Comparison of ENCODE assay signal across 8 mouse cellular contexts in the genomic region with DNA sequence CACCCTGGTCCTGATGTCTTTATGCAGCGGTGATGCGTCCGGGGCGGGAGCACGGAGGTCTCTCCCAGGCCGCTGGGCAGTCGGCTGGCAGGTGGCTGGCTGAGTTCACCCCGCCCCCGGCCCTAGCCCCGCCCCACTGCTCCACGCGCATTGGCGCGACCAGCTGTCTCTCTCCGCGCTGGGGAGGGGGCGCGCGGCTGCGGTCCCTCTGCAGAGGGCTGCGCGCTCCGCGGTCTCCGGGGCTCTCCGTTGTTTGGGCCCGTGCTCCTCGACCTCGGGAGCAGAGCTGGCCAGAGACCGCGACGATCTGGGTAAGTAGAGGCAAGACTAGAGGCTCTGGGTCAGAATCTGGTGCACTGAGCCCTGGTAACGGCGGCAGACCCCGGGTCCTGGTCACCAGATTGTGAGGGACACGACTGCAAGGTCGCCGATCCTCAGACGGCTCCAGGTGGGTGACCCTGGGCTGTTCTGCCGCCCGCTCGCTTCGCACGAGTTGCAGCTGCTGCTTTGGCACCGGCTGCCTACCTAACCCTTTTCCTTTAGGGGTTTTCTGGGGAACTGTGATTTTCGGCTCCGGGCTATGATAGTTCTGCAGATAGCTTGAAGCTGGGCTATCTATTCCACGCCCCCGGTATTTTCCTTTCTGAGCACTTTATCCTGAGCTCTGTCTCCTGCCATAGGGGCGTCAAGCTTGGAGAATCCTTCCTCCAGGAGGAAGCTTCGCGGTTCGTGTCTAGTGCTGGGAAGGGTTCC. TPM values are rescaled to one million over a fixed set of nuclear protein-coding genes. Genes with fewer than 3 reads are reported as not detected.
A peak's percentile ranks its signal among the peaks of the same experiment; 100 is the strongest.
DNase-seq lines count a peak whose midpoint lies in the region; ATAC-seq and TF ChIP-seq lines count a peak whose summit lies in the region.

Akap5 (plus strand) TSS at position 213 of the 753 bp plus-strand sequence.

- H3K27me3 ChIP-seq in embryonic facial prominence, embryonic 10.5 days (replicated peaks; ENCODE audit: low read depth, poor library complexity, severe bottlenecking), result peaks cover 17% of the 10 kb centered on the region
- H3K27me3 ChIP-seq in heart, embryonic 11.5 days (ENCODE audit: control insufficient read depth, insufficient read depth, low read length), result no peaks in the 10 kb centered on the region

- peak; percentile 78 for DNase-seq in A20 (ENCODE audit: low read depth, low spot score)
- DNase-seq in adrenal gland, adult (ENCODE audit: inconsistent age in 2 of 2, low spot score in 1 of 2), result peak; percentile 49 to 81
- DNase-seq in embryonic facial prominence, embryonic 10.5 days (ENCODE audit: low spot score), result peak; percentile 92
- DNase-seq in kidney, postnatal 4 days, result peak; percentile 81 to 85
- peak; percentile 59 for DNase-seq in lung, adult 2 months
- DNase-seq in ovary, adult 18-20 months (ENCODE audit: low spot score), result peak; percentile 25
- peak; percentile 38 to 56 for DNase-seq in thymus, postnatal 10 days (ENCODE audit: low spot score in 2 of 2)

- peak within 1 kb of the TSS; percentile 74 for H3K9ac ChIP-seq in heart, embryonic 11.5 days (ENCODE audit: low read depth, low read length)

- TF ChIP-seq CTCF in lung, adult 2 months (IDR thresholded peaks at IDR 0.05; ENCODE audit: insufficient read depth, low read length), result no peak

- H3K36me3 ChIP-seq in embryonic facial prominence, embryonic 10.5 days (replicated peaks), result peaks cover 26% of the 10 kb centered on the region
- peaks cover 14% of the 10 kb centered on the region; the same call in 1 of the 2 replicates for H3K36me3 ChIP-seq in heart, embryonic 11.5 days (ENCODE audit: control insufficient read depth, insufficient read depth, low read length)

- peak within 1 kb of the TSS; percentile 73 for H3K4me3 ChIP-seq in embryonic facial prominence, embryonic 10.5 days
- peak within 1 kb of the TSS; percentile 69 for H3K4me3 ChIP-seq in heart, embryonic 11.5 days (ENCODE audit: low read depth, low read length)
- H3K4me3 ChIP-seq in lung, adult 2 months (replicated peaks; ENCODE audit: extremely low read depth, low read depth, low read length), result peak within 1 kb of the TSS; percentile 61

- H3K4me1 ChIP-seq in embryonic facial prominence, embryonic 10.5 days, result peaks cover 12% of the 10 kb centered on the region
- H3K4me1 ChIP-seq in heart, embryonic 11.5 days (ENCODE audit: control insufficient read depth, insufficient read depth, low read length), result peaks cover 14% of the 10 kb centered on the region; the same call in 1 of the 2 replicates
- H3K4me1 ChIP-seq in lung, adult 2 months (ENCODE audit: control insufficient read depth, insufficient read depth, low read length), result no peaks in the 10 kb centered on the region

- ATAC-seq in heart, embryonic 11.5 days (replicated peaks; ENCODE audit: insufficient number of reproducible peaks, low FRiP score, low TSS enrichment), result peak; percentile 90

- H3K4me2 ChIP-seq in heart, embryonic 11.5 days, result peak within 1 kb of the TSS; percentile 80

- peak within 1 kb of the TSS; percentile 78 for H3K27ac ChIP-seq in embryonic facial prominence, embryonic 10.5 days (replicated peaks)
- no peak within 1 kb of the TSS for H3K27ac ChIP-seq in heart, embryonic 11.5 days (ENCODE audit: low read depth, low read length)

- WGBS in embryonic facial prominence, embryonic 10.5 days, result 2% methylated on average over 53 of the region's 53 CpGs
- under 1% methylated on average over 49 of the region's 53 CpGs for WGBS in heart, embryonic 11.5 days (ENCODE audit: insufficient replicate concordance)
- WGBS in lung, adult 2 months, result 3% methylated on average over 53 of the region's 53 CpGs

- peak; percentile 21; the same call in 1 of the 2 replicates for TF ChIP-seq POLR2A in lung, adult 2 months (IDR thresholded peaks at IDR 0.05; ENCODE audit: borderline replicate concordance, extremely low read depth, low read depth, low read length)

- no peaks in the 10 kb centered on the region for H3K9me3 ChIP-seq in embryonic facial prominence, embryonic 10.5 days
- H3K9me3 ChIP-seq in heart, embryonic 11.5 days (replicated peaks; ENCODE audit: control insufficient read depth, low read length), result no peaks in the 10 kb centered on the region

RNA-seq across cellular contexts. Expression of gene Akap5, which starts in this region (rescaled TPM):
- 2.3 and 2.7 TPM in 2 replicates for polyA plus RNA-seq in embryonic facial prominence, embryonic 10.5 days (2016; fragmentation: Nextera tagmentation; extraction: Ambion mirVana)
- 8.5 and 8.8 TPM in 2 replicates for polyA plus RNA-seq in heart, embryonic 11.5 days (2014; fragmentation: Nextera tagmentation; extraction: Ambion mirVana)
- 31.6 and 72.3 TPM in 2 replicates for polyA plus RNA-seq in lung, adult 2 months (2012; rRNA removed)

Comparison
In these comparisons a context has a peak if more than half of its experiments do, and no peak if none do; other contexts are left out.
1. DNase-seq: peak in every context shown above with its lines; median percentile 92 in embryonic facial prominence, embryonic 10.5 days; 83 in kidney, postnatal 4 days; 78 in A20; 65 in adrenal gland, adult; 59 in lung, adult 2 months; 47 in thymus, postnatal 10 days; 25 in ovary, adult 18-20 months.